Mouse (Mus musculus) urinary bladder, postnatal 10 days (tissue): ENCODE data around the gene Hhipl1.

Experiments
- DNase-seq: peaks from one replicate; pipeline ENCODE4 v3.0.0; 2022; ENCODE audit warnings: low spot score

The Hhipl1 gene

DNA sequence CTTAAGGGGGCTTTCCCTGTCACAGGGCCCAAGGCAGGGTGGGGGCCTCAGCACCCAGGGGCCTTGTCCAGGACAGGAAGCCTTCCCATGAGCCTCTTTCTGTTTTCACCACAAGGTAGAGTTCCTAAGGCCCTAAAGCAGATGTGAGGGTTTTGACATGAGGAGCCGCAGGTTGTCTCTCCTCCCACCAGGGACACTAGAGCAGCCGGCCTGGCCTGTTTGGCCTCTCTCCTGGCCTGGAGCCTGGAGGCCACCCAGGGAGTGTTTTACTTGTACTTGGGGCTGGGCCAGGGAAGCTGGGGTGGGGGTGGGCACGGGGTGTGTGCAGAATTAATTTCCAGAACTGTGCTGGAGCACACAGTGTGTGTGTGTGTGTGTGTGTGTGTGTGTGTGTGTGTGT is 59.3 kb downstream of the Hhipl1 start:
- no peak for DNase-seq

DNA sequence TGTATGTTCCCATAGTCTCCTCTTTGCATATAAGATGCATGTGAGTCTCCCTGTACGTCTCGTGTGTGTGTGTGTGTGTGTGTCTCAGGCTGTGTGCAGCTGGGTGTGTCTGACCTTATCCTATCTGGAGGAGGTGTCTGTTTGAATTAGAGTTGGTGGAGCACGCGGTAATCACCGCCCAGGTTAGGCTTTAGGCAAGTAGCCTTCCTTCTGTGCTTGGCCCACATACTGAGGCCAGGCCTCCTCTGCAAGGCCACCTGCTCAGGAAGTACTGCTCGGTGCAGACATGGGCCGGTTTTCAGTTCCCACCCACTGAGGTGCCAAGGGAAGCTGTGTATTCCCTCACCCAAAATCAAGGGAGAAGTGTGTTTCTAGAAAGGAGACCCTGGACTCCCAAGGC is 59.8 kb downstream of the Hhipl1 start:
- DNase-seq: no peak

- no peak for DNase-seq
Measured at GRCm38 (mm10) chr12:108367909-108368308, 61.8 kb downstream of the Hhipl1 start.

DNA sequence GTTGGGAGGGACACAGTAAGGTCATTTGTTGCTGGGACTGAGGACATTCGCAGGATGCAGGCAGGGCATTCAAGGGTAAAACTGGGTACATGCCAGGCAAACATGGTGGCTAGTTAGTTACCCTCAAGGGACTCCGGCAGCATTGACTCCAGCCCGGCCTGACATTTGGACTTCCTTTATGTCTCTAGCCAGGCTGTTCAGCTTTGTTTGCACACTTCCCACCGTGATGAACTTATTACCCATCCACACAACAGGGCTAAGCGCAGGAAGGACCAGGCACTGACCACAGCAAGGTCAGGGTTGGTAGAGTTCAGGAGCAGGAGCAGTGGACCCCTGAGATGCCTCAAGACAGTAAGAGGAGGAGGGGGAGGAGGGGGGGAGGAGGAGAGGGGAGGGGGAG is 62.9 kb downstream of the Hhipl1 start:
- DNase-seq: no peak

GRCm38 (mm10) chr12:108370596-108371428 is 64.7 kb downstream of the Hhipl1 start, which contains the start of gene Eml1:
TSS of gene Eml1 (plus strand) at chr12:108370957.
- no peak for DNase-seq

GRCm38 (mm10) chr12:108371429-108371765 is 65.3 kb downstream of the Hhipl1 start:
- DNase-seq: no peak

DNA sequence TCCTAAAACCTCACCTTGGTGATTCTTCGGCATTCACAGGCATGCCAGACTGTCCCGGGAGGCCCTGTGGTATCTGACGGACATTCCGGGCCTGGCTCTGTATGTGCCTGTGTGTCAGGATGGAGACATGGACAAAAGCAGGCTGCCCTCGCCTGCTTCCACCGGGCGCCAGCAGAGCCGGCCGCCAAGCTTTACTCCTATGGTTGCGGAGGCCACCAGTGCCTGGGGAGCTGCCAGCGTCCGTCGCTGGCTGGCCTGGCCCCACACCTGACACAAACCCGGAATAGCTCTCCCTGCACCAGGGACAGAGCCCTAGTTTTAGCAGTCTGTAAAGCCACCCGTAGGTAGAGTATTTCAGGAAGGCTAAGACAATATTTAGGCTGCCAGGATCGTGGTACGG is 66.2 kb downstream of the Hhipl1 start:
- no peak for DNase-seq

DNA sequence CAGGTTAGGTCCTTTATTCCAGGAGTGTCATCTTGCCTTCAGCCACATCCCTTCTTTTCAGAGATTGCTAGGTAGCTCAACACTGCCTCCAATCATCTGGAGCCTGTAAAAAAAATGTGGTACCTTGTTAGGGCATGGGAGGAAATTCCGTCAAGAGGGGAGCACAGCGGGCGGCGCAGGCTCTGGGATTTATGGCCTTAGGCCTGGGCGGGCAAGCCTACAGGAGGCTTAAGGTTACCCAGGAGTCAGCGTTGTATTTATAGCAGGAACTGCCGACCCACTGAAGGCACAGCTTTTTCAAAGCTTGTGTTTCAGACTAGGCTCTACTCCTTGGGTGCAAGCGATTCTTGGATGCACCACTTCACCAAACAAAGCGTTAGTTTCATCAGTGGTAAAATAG is 67.5 kb downstream of the Hhipl1 start:
- DNase-seq: no peak

DNA sequence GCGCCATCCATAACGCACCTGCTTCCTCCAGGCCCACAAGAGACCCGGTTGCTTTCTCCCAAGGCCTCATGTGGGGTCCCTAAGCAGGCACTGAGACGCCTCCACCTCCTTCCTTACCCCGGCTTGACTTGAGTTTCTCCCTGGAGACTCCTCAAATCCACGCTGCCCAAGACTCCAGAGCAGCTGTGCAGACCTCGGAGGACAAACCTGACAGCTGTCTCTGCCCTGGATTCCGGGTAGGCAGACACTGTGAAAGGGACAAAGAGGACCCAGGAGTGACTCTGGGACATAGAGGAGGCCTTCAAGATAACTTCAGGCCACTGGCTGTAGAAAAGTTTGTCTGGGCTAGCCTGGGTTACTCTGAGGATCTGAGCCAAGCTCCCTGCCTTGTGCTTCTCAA is 68.6 kb downstream of the Hhipl1 start:
- DNase-seq: no peak

- no peak for DNase-seq
Measured at GRCm38 (mm10) chr12:108378379-108379133, 72.5 kb downstream of the Hhipl1 start.
